Mouse (Mus musculus): Measurements from ENCODE around the gene Orai2. TPM values are rescaled to one million over a fixed set of nuclear protein-coding genes. Genes with fewer than 3 reads are reported as not detected.
"Not testable (repeated sequence)": the region's sequence is repeated elsewhere in the genome, so short reads cannot be mapped to it uniquely, and the experiment has no call there.

The Orai2 gene
- total RNA-seq (2021) = 1.8 and 2.5 TPM in 2 replicates
- long read RNA-seq, partial matches to known transcripts = 0 of 5 reads
- long read RNA-seq, other reads (novel, unspliced or antisense) = 1 of 5 reads

DNA sequence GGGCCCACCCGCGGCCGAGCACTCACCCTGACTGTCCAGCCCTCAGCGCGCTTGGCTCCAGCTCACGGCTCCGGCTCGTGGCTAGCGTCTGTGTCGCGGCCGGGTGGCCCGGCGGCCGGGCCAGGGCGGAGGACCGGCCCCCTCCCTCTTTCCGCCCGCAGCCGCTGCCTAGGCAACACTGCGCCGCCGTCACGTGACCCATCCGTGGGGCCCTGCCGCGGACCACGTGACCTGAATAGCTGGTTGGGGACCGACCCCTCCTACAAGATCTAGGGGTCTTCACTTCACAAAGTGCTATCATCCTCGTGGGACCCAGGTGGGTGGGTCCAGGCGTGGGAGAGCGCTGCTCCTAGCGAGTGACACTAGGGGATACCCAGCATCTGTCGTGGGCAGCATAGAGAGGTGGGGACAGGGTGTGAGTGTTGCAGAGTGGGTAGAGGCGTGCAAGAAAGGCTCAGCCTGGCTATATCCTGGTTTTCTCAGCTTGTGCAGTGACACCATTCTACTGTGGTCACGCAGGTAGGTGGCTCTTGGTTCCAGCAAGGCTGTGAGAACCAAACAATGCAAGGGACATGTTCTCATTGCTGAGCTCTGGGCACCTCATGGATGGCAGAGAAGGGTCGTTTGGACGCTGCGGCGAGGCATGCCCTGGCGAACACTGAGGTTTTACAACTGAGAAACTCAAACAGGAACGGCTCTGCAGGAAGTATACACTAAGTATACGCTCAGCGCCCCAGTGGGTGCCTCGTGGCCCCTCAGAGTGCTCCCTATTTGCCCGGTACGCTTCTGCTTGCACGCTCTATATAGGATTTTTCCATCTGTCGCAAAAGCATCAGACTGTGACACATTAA lies at the start of gene Orai2:
Gene Orai2 (minus strand): TSS at position 202 of the 851 bp plus-strand sequence.
- peak; percentile 74 for DNase-seq

DNA sequence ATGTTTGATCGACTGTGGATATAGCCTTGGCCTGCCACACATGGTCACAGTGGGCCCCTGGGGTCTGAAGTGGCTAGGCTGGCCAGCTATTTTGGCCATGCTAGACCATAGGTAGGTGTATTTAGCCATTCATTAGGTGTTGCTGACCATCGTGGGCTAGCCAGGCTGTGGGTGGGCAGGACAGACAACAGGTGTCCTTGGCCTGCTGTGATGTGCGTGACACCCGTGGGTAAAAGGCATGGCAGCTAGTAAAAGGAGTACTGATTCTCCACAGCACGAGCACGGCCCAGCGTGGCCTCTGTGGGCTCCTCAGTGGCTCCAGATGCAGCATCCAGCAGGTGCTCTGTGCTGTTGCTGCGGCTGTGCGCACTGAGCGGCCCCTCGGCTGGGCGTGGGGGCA lies 48.1 kb upstream of the Orai2 start:
- DNase-seq = no peak

DNA sequence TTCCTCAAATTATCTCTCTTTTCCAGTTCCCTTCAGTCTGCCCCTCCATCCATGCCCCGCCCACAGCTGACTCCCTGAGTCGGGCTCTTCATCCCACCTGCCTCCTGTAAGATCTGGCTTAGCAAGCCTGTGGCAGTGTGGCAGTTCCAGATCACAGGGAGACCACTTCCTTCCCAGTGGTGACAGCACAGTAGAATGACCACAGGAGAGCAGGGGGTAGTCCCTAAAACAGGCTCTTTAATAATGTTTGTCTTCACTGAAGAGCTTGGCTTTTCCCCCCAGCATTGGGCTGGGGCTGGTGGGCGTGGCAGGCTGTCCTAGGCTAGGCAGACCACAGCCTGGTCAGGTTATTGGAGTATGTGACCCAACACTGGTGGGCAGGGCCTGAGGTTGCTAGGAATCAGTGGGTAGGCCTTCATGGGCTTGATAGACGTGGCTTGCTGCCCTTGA lies 47.4 kb upstream of the Orai2 start:
- no peak for DNase-seq

- DNase-seq = no peak
Observed at GRCm38 (mm10) chr5:136217004-136217665, 46.6 kb upstream of the Orai2 start.

GRCm38 (mm10) chr5:136215958-136216357 lies 45.4 kb upstream of the Orai2 start:
- peak; percentile 37 for DNase-seq

- no peak for DNase-seq
Observed at GRCm38 (mm10) chr5:136215211-136215610, 44.7 kb upstream of the Orai2 start.

GRCm38 (mm10) chr5:136213716-136214115 lies 43.2 kb upstream of the Orai2 start:
- DNase-seq = no peak

DNA sequence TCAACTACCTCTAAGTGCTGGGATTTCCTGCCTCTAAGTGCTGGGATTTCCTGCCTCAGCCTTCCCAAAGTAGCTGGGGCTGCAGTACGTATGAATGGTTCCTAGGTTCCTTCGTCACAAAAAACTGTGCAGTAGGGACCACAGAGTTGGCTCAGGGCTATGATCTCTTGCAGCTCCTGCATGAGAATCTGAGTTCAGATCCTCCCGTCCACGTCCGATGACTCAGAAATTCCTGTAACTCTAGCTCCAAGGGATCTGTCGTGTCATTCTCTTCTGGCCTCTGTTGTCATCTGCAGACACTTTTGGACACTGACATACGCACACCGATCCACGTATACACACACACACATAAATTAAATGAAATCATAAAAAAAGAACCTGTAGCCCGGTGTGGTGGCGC lies 42.2 kb upstream of the Orai2 start:
- no peak for DNase-seq

DNA sequence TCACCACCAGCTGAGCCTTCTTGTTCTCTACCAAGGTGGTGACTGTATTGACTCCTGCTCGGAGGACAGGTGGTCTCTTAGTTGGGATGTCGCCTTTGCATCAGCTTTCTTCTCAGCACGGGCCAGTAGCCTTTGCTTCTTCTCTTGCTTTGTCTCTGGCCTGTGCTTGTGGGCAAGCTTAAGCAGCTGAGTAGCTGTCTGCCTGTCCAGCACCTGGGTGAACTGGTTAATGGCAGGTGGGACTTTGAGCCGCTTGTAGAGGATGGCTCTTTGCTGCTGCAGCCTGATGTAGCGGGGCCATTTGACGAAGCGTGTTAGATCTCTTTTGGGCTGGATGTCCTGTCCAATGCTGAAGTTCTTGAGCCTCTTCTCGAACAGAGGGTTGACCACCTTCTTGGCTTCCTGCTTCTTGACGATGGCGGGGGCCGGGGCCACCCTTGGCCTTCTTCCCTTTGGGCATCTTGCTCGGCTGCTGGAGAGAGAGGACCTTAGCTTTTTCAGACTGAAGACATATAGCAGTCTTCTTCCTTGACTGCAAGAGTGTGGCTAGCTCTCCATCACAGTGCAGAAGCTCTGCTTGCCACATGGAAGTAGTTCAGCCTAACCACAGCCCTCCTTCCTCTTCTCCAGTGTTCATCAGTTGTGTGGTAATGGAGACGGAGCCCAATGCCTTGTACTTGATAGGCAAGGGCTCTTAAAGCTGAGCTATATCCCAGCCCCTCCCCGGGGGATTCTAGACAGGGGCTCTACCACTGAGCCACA lies 41.0 kb upstream of the Orai2 start:
- DNase-seq = not testable (repeated sequence)

DNA sequence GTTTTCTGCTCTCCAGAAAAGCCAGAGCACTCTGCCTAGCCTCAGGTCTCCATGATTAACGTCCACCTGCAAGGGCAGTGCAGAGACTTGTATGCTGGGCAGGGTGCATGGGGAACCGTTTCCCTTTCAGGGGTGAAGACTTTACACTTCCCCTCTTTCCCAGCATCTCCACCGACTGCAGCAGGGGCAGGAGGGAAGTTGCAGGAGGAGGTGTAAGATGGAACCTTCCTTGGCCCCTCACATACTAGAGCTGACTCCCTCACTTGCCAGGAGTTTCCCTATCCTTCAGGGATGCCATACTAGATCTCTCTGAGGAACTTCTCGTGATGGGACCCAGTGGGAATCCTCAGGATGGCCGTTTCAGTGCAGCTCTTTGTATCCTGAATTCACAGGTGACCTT lies 40.0 kb upstream of the Orai2 start:
- DNase-seq = no peak

DNA sequence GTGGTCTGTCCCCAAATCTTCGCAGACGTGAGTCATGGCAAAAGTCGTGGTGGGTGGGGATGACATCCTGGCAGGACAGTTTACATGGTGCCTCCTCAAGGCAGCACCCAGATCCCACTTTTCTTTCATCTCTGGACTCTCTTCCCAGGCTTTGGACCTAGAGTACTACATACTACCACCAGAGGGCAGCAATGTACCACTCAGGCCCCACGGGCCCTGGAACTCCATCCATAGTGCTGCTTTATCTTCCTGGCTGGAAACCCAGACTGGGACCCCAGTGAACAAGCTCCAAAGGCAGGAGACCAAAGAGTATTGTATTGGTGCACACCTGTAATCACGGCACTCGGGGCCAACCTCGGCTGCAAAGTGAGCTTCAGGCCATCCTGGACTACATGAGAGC lies 31.3 kb upstream of the Orai2 start:
- peak; percentile 54 for DNase-seq

- DNase-seq = no peak
Observed at GRCm38 (mm10) chr5:136199526-136199925, 29.0 kb upstream of the Orai2 start.

- DNase-seq = peak; percentile 93
Observed at GRCm38 (mm10) chr5:136198474-136199391, 28.2 kb upstream of the Orai2 start, which contains the start of gene Prkrip1. Gene Prkrip1, minus strand, starts transcription at chr5:136198963.

GRCm38 (mm10) chr5:136191870-136192269 lies 21.4 kb upstream of the Orai2 start:
- DNase-seq = no peak

DNA sequence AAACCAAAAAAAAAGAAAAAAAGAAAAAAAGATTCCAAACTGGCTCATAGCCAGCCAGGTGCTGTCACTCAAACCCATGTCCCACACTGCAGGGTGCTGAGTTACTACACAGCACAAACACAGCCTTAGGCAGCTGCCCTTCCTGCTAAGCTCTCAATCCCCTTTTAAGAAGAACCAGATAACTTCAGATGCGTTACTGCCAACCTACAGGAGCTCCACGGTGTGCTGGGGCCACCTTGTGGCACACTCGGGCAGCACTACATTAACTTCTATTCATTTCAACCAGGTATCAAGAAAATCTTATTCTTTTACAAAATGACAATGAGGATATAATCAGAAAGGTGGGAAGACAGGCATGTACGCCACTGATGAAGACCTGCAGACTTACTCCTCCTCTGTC lies 16.2 kb upstream of the Orai2 start:
- DNase-seq = no peak

DNA sequence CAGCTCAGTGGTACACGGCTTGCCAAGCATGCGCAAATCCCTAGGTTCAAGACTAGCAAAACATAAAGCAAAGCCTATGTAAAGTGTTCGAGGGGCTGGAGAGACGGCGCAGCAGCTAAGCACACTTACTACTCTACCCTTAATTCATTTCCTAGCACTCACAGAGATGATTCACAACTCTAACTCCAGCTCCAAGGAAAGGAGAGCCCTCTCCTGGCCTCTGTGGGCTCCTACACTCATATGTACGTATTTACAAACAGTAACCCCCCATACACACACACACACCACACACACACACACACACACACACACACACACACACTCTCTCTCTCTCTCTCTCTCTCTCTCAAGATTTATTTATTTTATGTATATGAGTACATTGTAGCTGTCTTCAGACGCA lies 13.3 kb upstream of the Orai2 start:
- DNase-seq = no peak

DNA sequence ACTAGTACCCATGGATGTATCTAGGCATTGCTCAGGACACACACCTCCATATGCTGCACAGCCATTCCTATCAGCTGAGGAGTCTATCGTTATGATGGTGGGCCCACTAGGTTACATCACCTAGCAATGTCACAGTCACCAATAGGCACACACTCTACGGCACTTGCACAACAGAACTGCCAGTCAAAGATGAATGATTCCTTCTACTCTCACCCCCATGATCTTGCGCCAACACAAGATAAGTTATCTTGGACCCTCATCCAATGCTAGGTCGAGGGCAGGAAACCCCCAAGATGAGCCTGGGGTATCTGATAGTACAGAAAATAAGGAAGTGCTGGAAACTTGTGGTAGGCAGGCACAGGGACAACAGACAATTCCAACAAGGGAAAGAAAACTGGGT lies 12.3 kb upstream of the Orai2 start:
- no peak for DNase-seq

- no peak for DNase-seq
Observed at GRCm38 (mm10) chr5:136182049-136182448, 11.5 kb upstream of the Orai2 start.

DNA sequence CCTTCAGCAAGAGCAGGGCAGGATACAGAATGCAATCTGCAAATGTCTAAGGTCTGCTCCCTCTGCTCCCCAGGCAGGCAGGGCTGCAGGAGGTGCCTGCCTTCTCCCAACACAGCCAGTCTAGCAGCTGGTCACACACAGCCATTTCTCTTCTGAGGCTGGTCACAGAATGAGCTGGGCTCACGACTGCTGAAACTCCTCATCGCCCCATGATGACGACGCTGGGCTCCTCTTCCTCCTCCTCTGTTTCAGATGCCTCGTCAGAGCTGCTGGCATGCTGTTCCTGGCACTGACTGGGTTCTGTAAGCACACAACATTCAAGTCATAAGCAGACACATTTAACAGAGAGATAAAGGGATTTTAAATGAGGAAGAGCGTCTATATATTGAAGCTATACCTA lies 10.7 kb upstream of the Orai2 start:
- DNase-seq = no peak

- no peak for DNase-seq
Observed at GRCm38 (mm10) chr5:136179594-136179993, 9.1 kb upstream of the Orai2 start.
